Mouse (Mus musculus) forebrain, postnatal 0 days (tissue): ENCODE results near the gene Rbfox3. TPM values are rescaled to one million over a fixed set of nuclear protein-coding genes. Genes with fewer than 3 reads are reported as not detected.

Source experiments
- ATAC-seq: fragments of 200-750 bp; cut with Nextera tagmentation; 2 replicates; pipeline ENCODE4 v1.8.0; 2017; ENCODE audit warnings: mild to moderate bottlenecking, moderate library complexity
- DNase-seq: peaks from one replicate; pipeline ENCODE4 v3.0.0-alpha.2; 2015
- H3K27ac ChIP-seq: fragments of 300-500 bp; sonication (generic); 2 replicates; pipeline ENCODE4 v1.5.1; 2014; ENCODE audit warnings: low read depth, mild to moderate bottlenecking, antibody characterized with exemption, low read length, moderate library complexity, mixed read lengths
- H3K27me3 ChIP-seq: fragments of 300-500 bp; sonication (generic); 2 replicates; pipeline ENCODE4 v1.6.1; 2014; ENCODE audit warnings: mild to moderate bottlenecking, low read length, mixed read lengths; ENCODE audit not compliant: insufficient read depth
- H3K36me3 ChIP-seq: fragments of 300-500 bp; sonication (generic); 2 replicates; pipeline ENCODE4 v1.6.1; 2014; ENCODE audit warnings: mild to moderate bottlenecking, moderate library complexity; ENCODE audit not compliant: insufficient read depth
- H3K4me1 ChIP-seq: fragments of 300-500 bp; sonication (generic); 2 replicates; pipeline ENCODE4 v1.6.1; 2014; ENCODE audit warnings: antibody characterized with exemption; ENCODE audit not compliant: insufficient read depth
- H3K4me2 ChIP-seq: fragments of 300-500 bp; sonication (generic); 2 replicates; pipeline ENCODE4 v1.6.1; 2014; ENCODE audit warnings: low read depth, mild to moderate bottlenecking, moderate library complexity
- H3K4me3 ChIP-seq: fragments of 300-500 bp; sonication (generic); 2 replicates; pipeline ENCODE4 v1.5.1; 2014; ENCODE audit warnings: low read depth, low read length, mixed read lengths
- H3K9ac ChIP-seq: fragments of 300-500 bp; sonication (generic); 2 replicates; pipeline ENCODE4 v1.6.1; 2014; ENCODE audit warnings: mild to moderate bottlenecking
- H3K9me3 ChIP-seq: fragments of 300-500 bp; sonication (generic); 2 replicates; pipeline ENCODE4 v1.6.1; 2016; ENCODE audit warnings: low read length
- CTCF ChIP-seq: sonication (generic); IDR thresholded peaks from 2 replicates; pipeline ENCODE4 v1.5.1; 2016; ENCODE audit warnings: antibody characterized with exemption, control low read depth, low read depth
- WGBS: fragments of 180-500 bp; shearing (Covaris S2); extraction: QIAGEN DNeasy Blood & Tissue Kit; methylation state at CpG from one replicate; pipeline ENCODE4 v1.1.7; 2014; 5-methylcytosine and 5-hydroxymethylcytosine counted together
- polyA plus RNA-seq: library from polyadenylated mRNA; unstranded; fragments of >200 nt; fragmentation: Nextera tagmentation; extraction: Ambion mirVana; gene quantifications from 2 replicates; pipeline ENCODE4 v1.2.1, GENCODE M21; 2015
- total RNA-seq: library from RNA; depleted of rRNA; stranded (reverse); fragments of >200 nt; gene quantifications from 2 replicates; pipeline ENCODE4 v1.2.3, GENCODE M21; 2014

Gene Rbfox3
- total and polyA plus RNA-seq, 2 experiments from 2014 or later = 37.3 to 82.3 TPM

DNA sequence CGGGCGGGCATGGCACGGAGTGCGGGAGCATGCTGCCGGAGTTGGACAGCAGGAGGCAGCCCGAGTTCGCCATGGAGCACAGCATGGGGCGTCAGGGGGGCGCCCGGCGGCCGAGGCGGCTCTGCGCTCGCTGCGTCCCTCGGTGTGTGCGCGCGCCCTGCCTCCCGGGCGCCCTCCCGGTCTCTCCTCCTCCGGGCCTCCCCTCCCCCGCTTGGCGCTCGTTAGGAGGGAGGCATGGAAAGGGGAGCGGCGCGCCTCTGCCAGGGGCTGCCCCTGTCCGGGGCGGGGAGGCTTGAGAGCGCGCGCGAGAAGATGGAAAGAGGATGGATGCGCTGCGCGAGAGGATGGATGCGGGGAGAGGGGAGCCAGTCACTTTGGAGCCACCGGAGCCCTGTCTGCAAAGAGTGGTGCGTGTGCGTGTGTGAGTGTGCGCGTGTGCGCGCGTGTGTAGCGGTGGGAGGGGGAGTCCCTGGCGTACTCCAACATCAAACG, 341.8 kb downstream of the Rbfox3 start:
- DNase-seq (peak; percentile 73), ATAC-seq (peak; percentile 87)
- Histone ChIP-seq H3K9me3 (no peaks in the 10 kb centered on the region), H3K4me3 (peak overlapping the region; percentile 50), H3K27ac (no peak overlapping the region), H3K4me2 (peak overlapping the region; percentile 92), H3K9ac (peak overlapping the region; percentile 48), H3K27me3 (peaks cover 29% of the 10 kb centered on the region), H3K36me3 (no peaks in the 10 kb centered on the region), H3K4me1 (0 out of 2 replicates have a peak, but pooled peaks cover 5% of the 10 kb centered on the region)
- peak; percentile 6; the same call in 1 of the 2 replicates for TF ChIP-seq CTCF
- 2% methylated on average over 24 of the region's 51 CpGs for WGBS

DNA sequence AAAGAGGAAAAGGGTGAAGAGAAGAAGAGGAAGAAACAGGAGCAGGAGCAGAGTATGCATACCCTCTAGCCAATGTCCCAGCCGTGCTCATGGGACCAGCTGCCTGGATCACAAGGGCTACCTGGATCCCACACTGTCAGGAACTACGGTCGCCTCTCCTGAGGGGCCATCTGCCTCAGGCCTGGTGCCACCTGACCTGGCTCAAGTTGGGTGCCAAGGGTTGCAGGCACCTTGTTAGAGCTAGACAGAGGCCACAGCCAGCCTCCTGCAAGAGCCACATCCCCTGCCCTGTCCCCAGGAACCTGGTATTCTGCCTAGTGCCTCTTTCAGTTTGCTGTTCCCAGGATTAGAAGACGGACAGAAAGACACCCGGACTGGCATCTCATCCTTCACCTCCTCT, 347.5 kb downstream of the Rbfox3 start:
- DNase-seq = no peak
- Histone ChIP-seq H3K9ac (no peak overlapping the region), H3K4me1 (no peaks in the 10 kb centered on the region), H3K4me2 (no peak overlapping the region), H3K9me3 (no peaks in the 10 kb centered on the region), H3K36me3 (no peaks in the 10 kb centered on the region), H3K4me3 (no peak overlapping the region), H3K27me3 (peaks cover 14% of the 10 kb centered on the region), H3K27ac (no peak overlapping the region)
- no peak for TF ChIP-seq CTCF
- no peak for ATAC-seq
- WGBS = 82% methylated on average over 5 of the region's 5 CpGs

DNA sequence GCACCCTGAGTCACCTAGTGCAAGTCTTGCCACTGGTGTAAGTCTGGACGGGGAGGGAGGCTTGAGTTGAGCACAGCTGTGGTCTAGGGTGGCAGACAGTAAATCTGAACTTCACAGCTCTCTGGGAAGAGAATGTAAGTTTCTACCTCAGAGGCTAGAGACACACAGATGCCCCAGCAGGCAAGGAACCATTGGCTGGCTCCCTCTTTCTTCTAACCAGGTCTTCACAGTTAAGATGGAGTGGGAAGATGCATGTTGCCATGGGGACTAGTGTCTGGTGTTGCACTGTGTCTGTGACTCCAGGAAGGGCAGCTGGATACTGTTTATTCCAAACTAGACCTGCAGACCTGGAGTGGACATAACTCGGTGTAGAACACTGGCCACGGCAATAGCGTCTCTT, 348.6 kb downstream of the Rbfox3 start:
- Histone ChIP-seq H3K36me3 (no peaks in the 10 kb centered on the region), H3K27me3 (peaks cover 4% of the 10 kb centered on the region; the same call in 1 of the 2 replicates), H3K4me3 (no peak overlapping the region), H3K9ac (no peak overlapping the region), H3K4me2 (no peak overlapping the region), H3K4me1 (no peaks in the 10 kb centered on the region), H3K27ac (no peak overlapping the region), H3K9me3 (no peaks in the 10 kb centered on the region)
- ATAC-seq = no peak
- DNase-seq = no peak
- TF ChIP-seq CTCF = no peak
- 86% methylated on average over 4 of the region's 4 CpGs for WGBS

DNA sequence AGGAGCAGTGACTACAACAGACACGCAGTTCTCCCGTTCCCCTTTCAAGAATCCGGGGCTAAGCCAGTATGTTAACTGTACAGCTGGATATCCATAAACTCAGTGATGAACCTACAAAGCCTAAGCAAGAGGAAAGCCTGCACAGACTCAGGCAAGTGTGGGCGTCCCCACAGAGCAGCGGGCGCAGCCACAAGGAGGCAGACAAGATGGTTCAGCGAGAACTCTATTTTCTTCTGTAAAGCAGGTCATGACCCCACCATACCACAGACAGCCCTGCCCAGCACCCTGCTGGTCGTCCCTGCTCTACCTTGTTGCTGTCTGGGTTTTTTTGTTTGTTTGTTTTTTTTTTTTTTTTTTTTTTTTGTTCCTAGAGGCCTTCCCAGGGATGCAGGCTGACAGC, 353.2 kb downstream of the Rbfox3 start:
- no peak for TF ChIP-seq CTCF
- Histone ChIP-seq H3K27ac (no peak overlapping the region), H3K36me3 (no peaks in the 10 kb centered on the region), H3K4me3 (no peak overlapping the region), H3K4me2 (no peak overlapping the region), H3K27me3 (no peaks in the 10 kb centered on the region; the same call in 1 of the 2 replicates), H3K4me1 (0 out of 2 replicates have a peak, but pooled peaks cover 4% of the 10 kb centered on the region), H3K9ac (no peak overlapping the region), H3K9me3 (no peaks in the 10 kb centered on the region)
- WGBS = 61% methylated on average over 8 of the region's 8 CpGs
- no peak for ATAC-seq
- DNase-seq = no peak

DNA sequence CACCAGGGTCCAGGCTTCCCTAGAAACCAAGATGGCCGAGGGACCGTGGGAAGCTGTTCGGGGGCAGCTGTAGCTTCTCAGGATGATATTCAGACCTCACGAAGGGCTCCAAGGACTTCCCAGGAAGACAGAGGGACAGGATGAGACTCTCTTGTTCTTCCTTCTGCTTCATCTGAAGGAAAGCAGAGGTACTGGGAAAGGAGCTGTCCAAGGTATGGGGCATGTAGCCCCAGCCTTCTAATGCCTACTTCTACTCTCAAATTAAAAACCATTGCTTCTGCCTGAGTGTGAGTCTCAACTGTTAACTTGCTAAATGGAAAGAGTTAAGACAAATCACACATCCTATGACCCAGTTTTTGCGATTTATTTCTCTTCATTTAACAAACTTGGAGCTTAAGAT, 355.8 kb downstream of the Rbfox3 start:
- Histone ChIP-seq H3K4me3 (no peak overlapping the region), H3K4me1 (peaks cover 13% of the 10 kb centered on the region), H3K9ac (no peak overlapping the region), H3K36me3 (no peaks in the 10 kb centered on the region), H3K27me3 (no peaks in the 10 kb centered on the region), H3K9me3 (no peaks in the 10 kb centered on the region), H3K4me2 (no peak overlapping the region), H3K27ac (no peak overlapping the region)
- DNase-seq (no peak), ATAC-seq (no peak)
- TF ChIP-seq CTCF = no peak
- WGBS = 74% methylated on average over 5 of the region's 5 CpGs

DNA sequence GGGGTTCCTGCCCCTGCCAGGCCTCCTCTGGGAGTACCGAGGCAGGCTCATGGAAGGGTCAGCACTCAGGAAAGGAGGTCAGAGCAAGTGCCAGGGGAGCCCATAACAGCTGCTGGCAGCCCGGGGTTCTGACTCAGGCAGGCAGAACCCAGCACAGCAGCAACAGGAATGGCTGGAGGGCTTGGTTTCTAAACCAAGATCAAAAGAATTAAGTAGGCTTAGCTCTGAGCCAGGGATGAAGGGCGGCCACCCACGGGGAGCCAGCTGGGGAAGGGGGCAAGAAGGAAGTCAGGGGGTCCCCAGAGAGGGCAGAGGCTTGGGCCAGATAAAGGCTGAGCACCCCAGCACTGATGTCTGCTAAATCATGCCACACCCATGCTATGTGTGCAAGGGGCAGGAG, 356.9 kb downstream of the Rbfox3 start:
- Histone ChIP-seq H3K36me3 (no peaks in the 10 kb centered on the region), H3K9ac (no peak overlapping the region), H3K27ac (no peak overlapping the region), H3K4me2 (no peak overlapping the region), H3K4me3 (no peak overlapping the region), H3K27me3 (no peaks in the 10 kb centered on the region), H3K4me1 (peaks cover 15% of the 10 kb centered on the region), H3K9me3 (no peaks in the 10 kb centered on the region)
- no peak for ATAC-seq
- no peak for TF ChIP-seq CTCF
- DNase-seq = no peak
- WGBS = 9% methylated on average over 4 of the region's 4 CpGs

DNA sequence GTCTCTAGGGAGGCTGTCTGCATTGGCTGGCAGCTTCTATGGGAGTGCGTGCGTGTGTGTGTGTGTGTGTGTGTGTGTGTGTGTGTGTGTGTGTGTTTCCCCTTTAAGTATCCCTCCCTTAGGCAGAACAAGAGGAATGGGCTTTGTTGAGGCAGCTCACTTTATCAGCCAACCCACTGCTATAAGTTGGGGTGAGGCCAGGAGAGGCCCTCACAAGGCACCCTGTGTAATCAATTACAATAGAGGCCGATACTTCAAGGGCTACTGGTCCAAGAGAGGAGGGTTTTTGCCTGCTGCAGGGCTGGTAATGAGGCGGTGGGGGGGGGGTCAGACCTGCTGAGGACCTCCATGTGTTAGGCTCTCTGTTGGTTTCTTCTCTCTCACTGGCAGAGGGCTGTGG, 357.5 kb downstream of the Rbfox3 start:
- no peak overlapping the region for H3K4me3 ChIP-seq
- ATAC-seq (no peak), DNase-seq (no peak)
- 15% methylated on average over 4 of the region's 4 CpGs for WGBS
- H3K4me1 ChIP-seq = peaks cover 15% of the 10 kb centered on the region
- H3K4me2 ChIP-seq = no peak overlapping the region
- no peaks in the 10 kb centered on the region for H3K9me3 ChIP-seq
- H3K27me3 ChIP-seq = no peaks in the 10 kb centered on the region
- no peaks in the 10 kb centered on the region for H3K36me3 ChIP-seq
- no peak overlapping the region for H3K27ac ChIP-seq
- no peak overlapping the region for H3K9ac ChIP-seq
- no peak for TF ChIP-seq CTCF
